Mouse (Mus musculus): ENCODE measurements around the gene Babam2.

Babam2 gene

GRCm38 (mm10) chr5:32039511-32039910, 342.0 kb downstream of the Babam2 start:
- no peak for DNase-seq (ENCODE audit: low read depth, low spot score)

- no peak for DNase-seq (ENCODE audit: low read depth, low spot score)
Observed at GRCm38 (mm10) chr5:32043153-32043552, 345.7 kb downstream of the Babam2 start.

DNA sequence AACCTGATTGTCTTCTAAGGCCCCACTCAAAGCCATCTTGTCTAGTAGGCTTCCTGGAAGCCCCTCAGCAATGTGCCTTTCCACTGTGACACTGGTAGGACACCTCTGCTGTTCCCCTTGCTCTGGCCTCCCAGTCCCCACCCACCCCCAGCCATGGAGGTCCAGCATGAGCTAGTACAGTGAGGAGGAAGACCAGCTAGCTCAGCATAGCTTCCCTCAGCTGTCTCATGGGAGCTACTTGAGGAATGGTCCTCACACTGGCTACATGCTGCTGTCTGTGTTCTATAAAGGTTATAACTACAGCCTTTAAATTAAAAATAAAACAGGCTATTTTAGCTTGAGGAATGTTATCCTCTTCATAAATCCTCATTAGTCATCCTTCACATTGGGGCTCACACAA, 346.5 kb downstream of the Babam2 start:
- DNase-seq (ENCODE audit: low read depth, low spot score) = no peak

DNA sequence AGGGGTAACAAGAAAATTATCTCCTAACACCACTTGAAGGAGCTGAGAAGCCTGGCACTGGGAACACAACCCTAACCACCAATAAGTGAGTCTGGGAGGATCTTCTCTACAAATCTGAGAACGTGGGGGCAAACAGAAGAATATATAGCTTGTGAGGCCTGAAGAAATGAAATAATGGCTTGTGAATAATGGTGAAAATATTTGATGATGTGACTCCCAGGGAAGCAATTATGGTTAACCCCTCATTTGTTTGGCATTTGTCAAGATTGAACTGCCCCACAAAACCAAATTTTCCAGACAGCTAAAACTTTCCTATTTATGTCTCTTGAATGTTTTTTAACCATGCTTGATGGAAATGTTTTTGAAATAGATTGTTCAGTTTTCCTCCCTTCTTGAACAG, 354.4 kb downstream of the Babam2 start:
- DNase-seq (ENCODE audit: low read depth, low spot score) = no peak

- DNase-seq (ENCODE audit: low read depth, low spot score) = no peak
Observed at GRCm38 (mm10) chr5:32052467-32052866, 355.0 kb downstream of the Babam2 start.

- no peak for DNase-seq (ENCODE audit: low read depth, low spot score)
Observed at GRCm38 (mm10) chr5:32053476-32053875, 356.0 kb downstream of the Babam2 start.

GRCm38 (mm10) chr5:32055676-32056075, 358.2 kb downstream of the Babam2 start:
- no peak for DNase-seq (ENCODE audit: low read depth, low spot score)

DNA sequence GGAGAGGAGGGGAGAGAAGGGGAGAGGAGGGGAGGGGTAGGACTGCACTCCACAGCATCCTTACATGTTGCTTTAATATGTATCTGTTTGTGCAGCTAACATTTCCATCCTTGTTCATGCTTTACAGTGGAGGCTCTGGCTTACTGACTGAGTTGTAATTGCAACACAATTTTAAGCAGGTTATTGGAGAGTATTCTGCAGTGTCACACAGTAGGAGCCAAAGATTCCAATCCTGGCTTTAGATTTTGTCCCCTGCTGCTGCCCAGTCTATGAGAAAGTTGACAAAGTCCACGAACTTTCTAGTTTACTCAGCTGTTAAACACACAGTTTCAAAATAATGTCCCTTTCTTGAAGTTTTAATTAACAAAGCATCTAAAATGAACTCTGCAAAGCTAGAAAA, 358.6 kb downstream of the Babam2 start:
- no peak for DNase-seq (ENCODE audit: low read depth, low spot score)

DNA sequence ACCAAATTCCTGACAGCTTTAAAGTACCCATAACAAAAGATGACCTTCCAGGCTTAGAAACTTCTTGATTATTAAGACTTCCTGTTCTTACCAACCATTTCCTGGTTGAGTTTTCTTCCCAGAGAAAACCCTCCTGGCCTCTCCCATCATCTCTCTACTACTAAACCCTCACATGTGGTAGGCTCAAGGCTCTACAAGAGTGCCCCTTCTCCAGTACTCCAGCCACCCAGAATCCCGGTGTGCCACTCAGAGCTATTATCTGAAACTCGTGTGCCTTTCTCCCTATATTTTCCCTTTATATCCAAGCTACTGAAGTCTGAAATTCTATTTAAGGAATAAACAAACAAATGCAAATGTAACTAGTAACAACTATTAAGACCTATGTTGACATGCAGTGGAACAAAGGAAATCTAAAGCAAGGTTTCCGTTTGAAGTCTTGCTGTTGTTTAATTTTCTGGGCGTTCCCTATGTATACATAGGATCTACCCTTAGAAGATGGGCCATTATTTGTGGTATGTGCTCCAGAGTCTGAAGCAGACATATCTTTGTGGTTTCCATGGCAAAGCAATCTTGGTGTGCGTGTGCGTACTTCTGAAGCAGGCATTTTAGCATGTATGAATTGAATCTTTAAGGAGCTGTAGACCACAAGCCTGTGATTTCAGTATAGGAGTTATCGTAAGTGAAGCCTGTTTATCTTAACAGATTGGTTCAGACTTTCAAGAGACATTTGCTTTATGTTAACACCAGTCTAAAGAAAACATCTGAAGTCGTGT, 361.2 kb downstream of the Babam2 start:
- no peak for DNase-seq (ENCODE audit: low read depth, low spot score)

GRCm38 (mm10) chr5:32059254-32059796, 361.8 kb downstream of the Babam2 start:
- no peak for DNase-seq (ENCODE audit: low read depth, low spot score)

- no peak for DNase-seq (ENCODE audit: low read depth, low spot score)
Observed at GRCm38 (mm10) chr5:32060485-32060884, 363.0 kb downstream of the Babam2 start.

- no peak for DNase-seq (ENCODE audit: low read depth, low spot score)
Observed at GRCm38 (mm10) chr5:32061854-32062253, 364.4 kb downstream of the Babam2 start.

GRCm38 (mm10) chr5:32064341-32065105, 367.0 kb downstream of the Babam2 start:
- DNase-seq (ENCODE audit: low read depth, low spot score) = no peak

DNA sequence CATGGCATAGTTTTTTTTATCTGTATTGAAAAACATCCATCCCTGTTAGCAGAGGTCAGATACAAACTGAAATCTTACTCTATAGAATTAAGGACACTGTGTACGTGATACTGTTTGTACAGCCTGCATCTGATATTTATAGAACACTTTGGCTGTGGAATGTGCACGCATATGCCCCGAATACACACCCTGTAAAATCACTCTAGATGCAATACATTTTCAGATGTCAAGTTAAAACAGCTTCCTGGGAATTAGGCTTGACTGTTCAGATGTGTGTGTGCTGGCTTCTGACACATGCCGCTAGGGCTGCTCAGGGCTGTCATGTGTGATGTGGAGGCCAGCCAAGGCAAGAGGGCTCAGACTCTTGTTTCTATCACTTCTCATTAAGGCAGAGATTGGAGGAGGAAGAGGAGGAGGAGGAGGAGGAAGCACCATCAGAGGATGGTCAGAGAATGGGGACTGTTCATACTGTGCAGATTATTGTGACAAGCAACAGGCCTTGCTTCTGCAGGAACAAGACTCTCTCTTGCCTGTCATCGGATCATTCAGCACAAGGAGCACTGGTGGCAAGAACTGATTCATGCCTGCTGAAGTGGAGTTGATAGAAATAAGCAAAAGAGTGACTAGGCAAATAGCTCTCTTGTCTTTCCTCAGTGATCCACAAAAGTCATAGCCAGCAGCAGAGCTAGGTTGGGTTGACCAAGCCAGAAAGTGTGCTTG, 368.7 kb downstream of the Babam2 start:
- DNase-seq (ENCODE audit: low read depth, low spot score) = no peak

- no peak for DNase-seq (ENCODE audit: low read depth, low spot score)
Observed at GRCm38 (mm10) chr5:32066839-32067238, 369.4 kb downstream of the Babam2 start.

GRCm38 (mm10) chr5:32068616-32069015, 371.1 kb downstream of the Babam2 start:
- no peak for DNase-seq (ENCODE audit: low read depth, low spot score)

GRCm38 (mm10) chr5:32069096-32069495, 371.6 kb downstream of the Babam2 start:
- no peak for DNase-seq (ENCODE audit: low read depth, low spot score)

DNA sequence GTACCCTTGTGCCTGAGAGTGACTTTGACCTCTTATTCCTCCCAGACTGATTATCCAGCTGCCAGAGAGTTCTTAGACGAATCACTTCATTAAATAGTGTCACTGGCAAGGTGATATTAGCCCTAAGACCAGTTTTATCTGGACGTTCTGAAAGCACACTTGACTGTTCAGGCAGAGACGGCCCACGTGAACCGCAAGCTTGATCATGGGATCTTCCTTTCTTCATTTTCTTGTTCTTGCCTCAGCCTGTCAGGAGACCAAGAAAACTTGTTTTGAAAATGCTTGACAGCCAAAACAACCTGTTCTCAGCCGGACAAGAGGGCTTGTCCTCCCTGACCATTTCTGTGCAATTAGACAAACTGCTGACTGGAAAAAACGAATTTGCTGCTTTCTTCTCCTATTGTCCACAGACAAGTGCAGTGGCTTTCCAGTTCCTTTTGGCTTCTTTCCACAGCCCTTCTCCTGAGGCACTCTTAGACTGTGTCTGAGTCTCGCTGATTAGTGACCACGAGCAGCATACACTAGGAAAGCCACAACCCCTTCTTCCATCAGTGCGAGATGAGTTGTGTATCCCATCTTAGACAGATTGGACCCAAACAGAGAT, 372.2 kb downstream of the Babam2 start:
- DNase-seq (ENCODE audit: low read depth, low spot score) = no peak

DNA sequence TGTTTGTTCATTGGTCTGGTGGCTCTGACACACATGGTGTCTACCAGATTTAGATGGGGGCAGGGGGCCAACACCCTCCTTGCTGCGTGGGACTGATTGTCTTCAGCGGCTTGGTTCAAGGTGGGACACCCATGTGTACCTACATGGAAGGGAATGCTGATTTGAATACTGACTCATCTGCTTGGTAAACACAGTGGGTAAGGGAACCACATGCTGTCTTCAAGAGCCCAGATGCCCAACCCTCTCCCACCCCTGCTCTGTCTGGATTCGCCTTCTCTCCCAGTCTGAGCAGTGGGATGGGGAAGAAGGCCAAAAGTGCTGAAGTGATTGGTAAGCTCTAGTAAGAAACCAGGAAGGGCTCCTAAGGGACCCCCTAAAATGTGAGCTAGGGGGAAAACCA, 373.3 kb downstream of the Babam2 start:
- DNase-seq (ENCODE audit: low read depth, low spot score) = no peak

DNA sequence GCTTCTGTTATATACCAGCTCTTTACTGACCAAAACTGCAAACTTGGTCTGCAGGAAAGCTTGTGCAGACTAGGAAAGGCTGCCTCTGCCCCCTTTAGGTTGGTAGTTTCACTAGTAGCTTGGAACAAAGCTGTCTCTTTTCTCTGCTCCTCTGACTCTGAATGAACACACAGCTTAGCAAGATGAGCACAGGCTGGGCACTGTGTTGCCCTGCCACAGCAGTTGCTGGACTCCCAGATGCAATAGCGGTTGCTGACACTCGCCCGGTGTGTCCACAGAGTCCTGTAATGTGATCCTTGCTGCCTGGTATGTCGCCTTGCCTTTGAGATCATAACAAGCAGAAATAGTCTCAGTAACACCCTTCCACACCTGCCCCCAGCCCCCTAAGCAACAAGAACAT, 373.8 kb downstream of the Babam2 start:
- peak; percentile 26 for DNase-seq (ENCODE audit: low read depth, low spot score)

GRCm38 (mm10) chr5:32071824-32072223, 374.3 kb downstream of the Babam2 start:
- DNase-seq (ENCODE audit: low read depth, low spot score) = no peak

DNA sequence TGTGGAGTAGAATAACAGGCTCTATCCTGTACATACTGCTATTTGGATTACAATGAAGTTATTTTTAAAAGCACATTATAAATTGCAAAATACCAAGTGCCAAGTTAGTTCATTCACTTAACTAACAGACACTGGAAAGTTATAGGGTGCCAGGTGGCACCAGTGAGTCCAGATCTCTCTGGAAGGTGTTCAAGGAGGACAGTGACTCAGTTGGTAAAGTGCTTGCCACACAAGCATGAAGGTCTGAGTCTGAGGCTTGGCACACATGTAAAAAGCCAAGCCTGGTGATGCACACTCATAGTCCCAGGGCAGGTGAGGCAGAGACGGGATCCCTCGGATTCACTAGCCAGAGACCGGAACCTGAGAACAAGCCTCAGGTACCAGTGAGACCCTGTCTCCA, 375.4 kb downstream of the Babam2 start:
- DNase-seq (ENCODE audit: low read depth, low spot score) = no peak

Measured in forelimb bud, embryonic 11.5 days (tissue).